Mouse (Mus musculus): ENCODE measurements at regions not wholly inside any gene's neighbourhood (a gene's known extent, or its start where the extent isn't known, plus 50 kb on each side); places are given as distances from the start of the nearest gene placed in this dataset.

DNA sequence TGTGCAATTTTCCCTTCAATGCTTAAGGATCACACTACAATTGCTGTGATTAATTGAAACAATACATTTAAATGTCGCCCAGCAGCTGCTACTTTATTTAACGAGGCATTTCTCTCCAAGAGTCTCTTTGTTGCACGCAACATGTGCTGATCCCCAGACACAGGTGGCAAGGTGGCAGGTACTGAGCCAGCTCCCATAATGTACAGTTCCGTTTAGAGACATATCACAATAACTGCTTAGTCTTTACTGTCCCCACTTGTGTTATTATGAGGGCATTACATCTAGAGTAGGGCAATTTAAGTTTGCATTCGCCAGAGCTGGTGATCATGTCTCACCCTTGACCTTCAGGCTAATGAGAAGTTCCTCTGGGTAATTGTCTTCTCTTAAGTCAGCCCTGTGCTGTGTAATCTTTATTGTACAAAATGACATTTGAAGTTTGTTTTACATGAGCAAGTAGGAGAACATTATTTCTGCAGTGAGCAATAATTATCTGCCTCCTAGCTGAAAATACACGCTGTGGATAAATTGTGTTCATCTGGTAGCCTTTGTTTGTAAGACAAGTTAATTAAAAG lies 1005.7 kb upstream of the Nudt12 start:
- H3K9ac ChIP-seq = no peak overlapping the region
- 77% methylated on average over 6 of the region's 6 CpGs for WGBS
- H3K36me3 ChIP-seq (ENCODE audit: insufficient read depth) = no peaks in the 10 kb centered on the region
- no peak for TF ChIP-seq CTCF (IDR thresholded peaks at IDR 0.05; ENCODE audit: low read depth)
- no peak for DNase-seq
- no peak for ATAC-seq (ENCODE audit: insufficient read depth)
- H3K9me3 ChIP-seq (ENCODE audit: low read depth, low read length) = no peaks in the 10 kb centered on the region
- no peaks in the 10 kb centered on the region for H3K27me3 ChIP-seq (ENCODE audit: insufficient read depth, low read length)
- no peak overlapping the region for H3K27ac ChIP-seq (ENCODE audit: low read depth)
- H3K4me3 ChIP-seq (ENCODE audit: low read depth, low read length) = no peak overlapping the region
- H3K4me1 ChIP-seq (ENCODE audit: insufficient read depth) = no peaks in the 10 kb centered on the region
- no peak overlapping the region for H3K4me2 ChIP-seq

- DNase-seq (no peak), ATAC-seq (ENCODE audit: insufficient read depth) (no peak)
- no peak for TF ChIP-seq CTCF (IDR thresholded peaks at IDR 0.05; ENCODE audit: low read depth)
- Histone ChIP-seq H3K36me3 (ENCODE audit: insufficient read depth) (no peaks in the 10 kb centered on the region), H3K4me3 (ENCODE audit: low read depth, low read length) (no peak overlapping the region), H3K27me3 (ENCODE audit: insufficient read depth, low read length) (no peaks in the 10 kb centered on the region), H3K4me2 (no peak overlapping the region), H3K9ac (no peak overlapping the region), H3K27ac (ENCODE audit: low read depth) (no peak overlapping the region), H3K4me1 (ENCODE audit: insufficient read depth) (no peaks in the 10 kb centered on the region), H3K9me3 (ENCODE audit: low read depth, low read length) (no peaks in the 10 kb centered on the region)
- WGBS = 62% methylated on average over 4 of the region's 4 CpGs
Measured at GRCm38 (mm10) chr17:59997952-59998351, 984.8 kb upstream of the Nudt12 start.

- Histone ChIP-seq H3K4me2 (no peak overlapping the region), H3K27ac (ENCODE audit: low read depth) (no peak overlapping the region), H3K4me3 (ENCODE audit: low read depth, low read length) (no peak overlapping the region), H3K36me3 (ENCODE audit: insufficient read depth) (no peaks in the 10 kb centered on the region), H3K27me3 (ENCODE audit: insufficient read depth, low read length) (no peaks in the 10 kb centered on the region), H3K9ac (no peak overlapping the region), H3K4me1 (ENCODE audit: insufficient read depth) (no peaks in the 10 kb centered on the region), H3K9me3 (ENCODE audit: low read depth, low read length) (no peaks in the 10 kb centered on the region)
- TF ChIP-seq CTCF (IDR thresholded peaks at IDR 0.05; ENCODE audit: low read depth) = no peak
- DNase-seq (no peak), ATAC-seq (ENCODE audit: insufficient read depth) (no peak)
Measured at GRCm38 (mm10) chr17:59979325-59979880, 966.2 kb upstream of the Nudt12 start.

- no peak for TF ChIP-seq CTCF (IDR thresholded peaks at IDR 0.05; ENCODE audit: low read depth)
- Histone ChIP-seq H3K27ac (ENCODE audit: low read depth) (no peak overlapping the region), H3K36me3 (ENCODE audit: insufficient read depth) (no peaks in the 10 kb centered on the region), H3K4me3 (ENCODE audit: low read depth, low read length) (no peak overlapping the region), H3K9ac (no peak overlapping the region), H3K4me2 (no peak overlapping the region), H3K27me3 (ENCODE audit: insufficient read depth, low read length) (no peaks in the 10 kb centered on the region), H3K9me3 (ENCODE audit: low read depth, low read length) (no peaks in the 10 kb centered on the region), H3K4me1 (ENCODE audit: insufficient read depth) (no peaks in the 10 kb centered on the region)
- WGBS = 81% methylated on average over 1 of the region's 1 CpGs
- ATAC-seq (ENCODE audit: insufficient read depth) (no peak), DNase-seq (no peak)
Measured at GRCm38 (mm10) chr17:59977136-59977770, 964.1 kb upstream of the Nudt12 start.

DNA sequence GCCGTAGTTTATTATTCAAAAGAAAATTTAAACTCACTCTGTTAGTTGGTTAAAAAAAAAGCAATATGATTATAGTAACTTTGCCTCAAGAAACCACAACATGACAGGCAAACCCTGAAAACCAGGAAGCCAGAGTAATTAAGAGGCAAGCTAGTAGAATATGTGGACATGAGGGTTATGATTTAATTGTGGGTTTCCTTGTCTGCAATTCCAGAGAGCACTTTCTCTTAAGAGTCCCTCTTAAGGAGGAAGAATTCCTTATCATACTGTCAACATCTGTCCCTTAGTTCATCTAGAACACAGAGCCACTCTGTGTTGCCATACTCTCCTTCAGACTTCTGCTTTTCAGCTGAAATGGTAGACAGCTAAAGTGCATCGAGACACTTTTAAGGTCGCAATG lies 954.2 kb upstream of the Nudt12 start:
- WGBS = 87% methylated on average over 3 of the region's 3 CpGs
- no peaks in the 10 kb centered on the region for H3K4me1 ChIP-seq (ENCODE audit: insufficient read depth)
- H3K27ac ChIP-seq (ENCODE audit: low read depth) = no peak overlapping the region

GRCm38 (mm10) chr17:59955300-59956057 lies 942.3 kb upstream of the Nudt12 start:
- Histone ChIP-seq H3K4me3 (ENCODE audit: low read depth, low read length) (no peak overlapping the region), H3K9me3 (ENCODE audit: low read depth, low read length) (no peaks in the 10 kb centered on the region), H3K27me3 (ENCODE audit: insufficient read depth, low read length) (no peaks in the 10 kb centered on the region), H3K9ac (no peak overlapping the region), H3K4me2 (no peak overlapping the region), H3K36me3 (ENCODE audit: insufficient read depth) (no peaks in the 10 kb centered on the region), H3K4me1 (ENCODE audit: insufficient read depth) (no peaks in the 10 kb centered on the region), H3K27ac (ENCODE audit: low read depth) (no peak overlapping the region)
- ATAC-seq (ENCODE audit: insufficient read depth) (no peak), DNase-seq (no peak)
- 90% methylated on average over 4 of the region's 4 CpGs for WGBS
- TF ChIP-seq CTCF (IDR thresholded peaks at IDR 0.05; ENCODE audit: low read depth) = no peak

More for the DNA sequence above, 954.2 kb upstream of the Nudt12 start:
- ATAC-seq (ENCODE audit: insufficient read depth) (no peak), DNase-seq (no peak)
- Histone ChIP-seq H3K9me3 (ENCODE audit: low read depth, low read length) (no peaks in the 10 kb centered on the region), H3K9ac (no peak overlapping the region), H3K36me3 (ENCODE audit: insufficient read depth) (no peaks in the 10 kb centered on the region), H3K4me3 (ENCODE audit: low read depth, low read length) (no peak overlapping the region), H3K27me3 (ENCODE audit: insufficient read depth, low read length) (no peaks in the 10 kb centered on the region), H3K4me2 (no peak overlapping the region)
- no peak for TF ChIP-seq CTCF (IDR thresholded peaks at IDR 0.05; ENCODE audit: low read depth)

DNA sequence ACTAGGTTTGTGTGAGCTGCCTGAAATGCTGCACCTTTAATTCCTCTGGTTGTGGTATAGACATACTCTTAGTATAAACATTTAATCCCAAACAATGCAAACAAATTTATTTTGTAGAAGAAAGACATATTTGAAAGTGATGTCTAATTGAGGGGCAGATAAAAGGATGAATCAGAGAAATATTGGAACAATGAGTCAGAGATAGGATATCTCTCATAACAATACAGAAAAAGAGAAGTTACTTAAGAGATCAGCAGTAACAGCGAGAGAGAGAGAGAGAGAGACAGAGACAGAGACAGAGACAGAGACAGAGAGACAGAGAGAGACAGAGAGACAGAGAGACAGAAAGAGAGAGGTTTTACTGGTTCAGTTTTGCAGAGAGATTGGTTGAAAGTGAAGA lies 933.3 kb upstream of the Nudt12 start:
- ATAC-seq (ENCODE audit: insufficient read depth) (no peak), DNase-seq (no peak)
- H3K36me3 ChIP-seq (ENCODE audit: insufficient read depth) = no peaks in the 10 kb centered on the region
- no peaks in the 10 kb centered on the region for H3K4me1 ChIP-seq (ENCODE audit: insufficient read depth)
- 70% methylated on average over 1 of the region's 1 CpGs for whole genome bisulfite sequencing
- H3K27ac ChIP-seq (ENCODE audit: low read depth) = no peak overlapping the region
- H3K9ac ChIP-seq = no peak overlapping the region
- H3K27me3 ChIP-seq (ENCODE audit: insufficient read depth, low read length) = no peaks in the 10 kb centered on the region
- no peak for TF ChIP-seq CTCF (IDR thresholded peaks at IDR 0.05; ENCODE audit: low read depth)
- H3K9me3 ChIP-seq (ENCODE audit: low read depth, low read length) = no peaks in the 10 kb centered on the region
- no peak overlapping the region for H3K4me2 ChIP-seq
- H3K4me3 ChIP-seq (ENCODE audit: low read depth, low read length) = no peak overlapping the region
